Mouse (Mus musculus): ENCODE results near the gene Foxn1.

Gene Foxn1

DNA sequence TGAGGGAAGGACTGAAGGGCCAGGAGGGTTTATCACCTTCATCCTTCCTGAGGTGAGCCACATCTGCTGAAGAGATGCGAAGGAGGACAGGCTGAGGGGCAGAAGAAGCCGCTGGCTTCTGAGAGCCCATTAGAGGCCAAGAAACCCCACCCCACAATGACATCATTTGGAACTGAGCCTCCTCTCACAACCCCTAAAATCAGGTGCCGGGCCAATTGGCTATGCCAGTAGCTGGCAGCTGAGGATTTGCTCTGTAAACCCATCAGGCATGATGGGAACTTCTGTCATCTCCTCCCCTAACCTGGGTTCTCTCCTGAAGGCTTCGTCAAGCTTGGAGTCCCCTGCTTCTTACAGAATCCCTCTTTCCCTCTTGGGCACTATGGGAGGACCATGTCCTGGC, 6.0 kb downstream of the Foxn1 start:
- CTCF ChIA-PET, result interaction anchor here in 3 of 4 experiments (1.0 to 2.0 kb wide), 4 partner anchors 17 to 22 kb away, joined by 3 to 9 read pairs (median 4); no protein-coding TSS in a partner anchor

DNA sequence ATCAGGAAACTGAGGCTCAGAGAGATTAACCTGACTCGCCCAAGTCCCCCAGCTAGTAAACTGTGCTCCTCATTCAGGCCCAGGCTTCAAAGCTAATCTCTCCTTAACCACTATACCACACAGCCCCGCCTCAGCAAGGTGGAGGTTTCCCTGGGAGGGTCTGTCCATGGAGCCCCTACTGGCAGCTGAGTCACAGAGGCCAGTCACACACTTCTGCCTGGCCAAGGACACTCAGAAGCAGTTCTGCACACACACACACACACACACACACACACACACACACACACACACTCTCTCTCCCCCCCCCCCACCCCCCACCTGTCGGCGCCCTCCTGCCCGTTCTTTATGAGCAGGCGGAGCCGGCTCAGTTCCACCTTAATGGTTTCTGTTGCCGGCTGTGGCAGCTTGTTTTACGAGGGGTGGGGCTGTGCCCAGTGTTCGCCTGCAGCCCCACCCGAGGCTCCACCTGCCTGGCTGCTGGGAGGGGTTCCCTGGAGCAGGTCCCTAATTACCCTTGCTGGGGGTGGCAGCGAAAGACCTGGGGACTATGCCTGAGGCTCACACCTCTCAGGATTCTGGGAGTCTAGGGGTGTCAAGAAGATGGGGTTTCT, 8.7 kb downstream of the Foxn1 start:
- POLR2A ChIA-PET, result interaction anchor here in 2 of 4 experiments (0.5 to 3.2 kb wide), 7 partner anchors 11 to 318 kb away, joined by 3 to 19 read pairs (median 3); no protein-coding TSS in a partner anchor
- CTCF ChIA-PET, result interaction anchor here in 3 of 4 experiments (0.6 to 1.6 kb wide), 7 partner anchors 17 to 850 kb away, joined by 3 to 10 read pairs (median 4); partner anchors contain the start of gene Vtn (in 1 of the 3)

More for the DNA sequence above, 6.0 kb downstream of the Foxn1 start:
- POLR2A ChIA-PET, result interaction anchor here in 2 of 4 experiments (0.7 to 1.2 kb wide), 3 partner anchors 17 to 79 kb away, joined by 3 to 4 read pairs (median 3); no protein-coding TSS in a partner anchor

DNA sequence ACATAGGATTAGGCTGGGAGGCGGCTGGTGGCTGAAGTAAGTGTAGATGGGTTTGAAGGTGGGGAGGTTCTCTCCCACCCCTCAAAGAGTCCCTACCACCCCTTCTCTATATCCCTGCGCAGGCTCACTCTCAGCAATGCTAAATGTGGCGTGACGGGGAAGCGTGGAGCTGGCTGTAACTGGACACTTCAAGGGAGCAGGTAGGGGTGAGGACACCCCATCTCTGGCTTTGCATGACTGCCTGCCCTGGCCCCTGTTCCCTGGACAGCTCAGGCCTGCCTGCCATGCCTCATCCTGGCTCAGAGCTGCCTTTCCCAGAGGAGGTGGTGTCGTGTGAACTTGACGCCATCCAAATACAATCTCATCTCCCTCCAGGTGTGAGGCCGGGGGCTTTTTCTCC, 12.2 kb downstream of the Foxn1 start:
- CTCF ChIA-PET, result interaction anchor here in 3 of 4 experiments (1.0 to 2.1 kb wide), 7 partner anchors 11 to 80 kb away, joined by 3 to 8 read pairs (median 3); no protein-coding TSS in a partner anchor

DNA sequence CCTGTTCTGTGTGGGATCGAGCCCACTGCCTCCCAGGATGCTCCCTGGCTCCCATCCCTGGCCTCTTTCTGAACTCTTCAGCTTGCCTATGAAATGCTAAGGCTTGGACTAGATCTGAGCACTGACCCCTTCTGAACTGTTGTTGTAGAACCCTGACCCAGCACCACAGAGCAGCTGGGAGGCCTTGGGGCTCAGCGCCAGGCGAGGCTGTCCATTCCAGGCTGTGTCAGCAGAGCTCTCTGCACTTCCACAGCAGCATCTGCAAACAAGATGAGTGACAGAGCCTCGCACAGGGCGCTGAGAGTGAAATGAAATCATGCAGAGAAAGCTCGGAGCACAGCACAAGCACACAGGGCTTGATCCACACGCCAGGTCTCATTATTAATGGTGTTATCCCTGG, 13.7 kb downstream of the Foxn1 start:
- POLR2A ChIA-PET, result interaction anchor here in 2 of 4 experiments (1.0 to 3.4 kb wide), 8 partner anchors 9 to 178 kb away, joined by 3 to 10 read pairs (median 4); partner anchors contain the start of gene Tmem97 (in 1 of the 2)
- CTCF ChIA-PET, result interaction anchor here in 2 of 4 experiments (1.0 to 1.4 kb wide), 8 partner anchors 12 to 27 kb away, joined by 3 to 5 read pairs (median 4); no protein-coding TSS in a partner anchor

More for the DNA sequence above, 12.2 kb downstream of the Foxn1 start:
- POLR2A ChIA-PET, result interaction anchor here in 2 of 4 experiments (0.8 to 3.4 kb wide), 6 partner anchors 8 to 26 kb away, joined by 3 to 24 read pairs (median 8); partner anchors contain the start of gene Foxn1 (in 1 of the 2)

DNA sequence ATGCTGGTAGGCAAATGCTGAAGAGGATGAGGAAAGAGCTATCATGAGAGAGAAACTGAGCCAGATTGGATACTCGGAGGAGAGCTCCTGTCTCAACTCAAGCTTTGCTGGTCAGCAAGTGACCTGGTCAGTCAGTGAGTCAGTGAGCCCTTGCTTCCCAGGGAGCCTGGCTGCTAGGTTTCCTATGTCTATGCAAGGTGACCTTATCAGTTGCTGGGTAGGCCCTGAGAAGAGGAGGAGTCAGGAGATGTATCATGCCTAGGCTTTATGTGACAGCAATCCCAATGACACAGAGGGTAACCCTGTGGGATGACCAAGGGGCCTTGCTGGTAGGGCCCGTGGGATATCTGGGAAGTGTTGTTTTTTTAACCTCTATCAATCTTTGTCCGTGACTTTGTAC, 14.2 kb downstream of the Foxn1 start:
- POLR2A ChIA-PET, result interaction anchor here in 2 of 4 experiments (1.0 to 3.4 kb wide), 9 partner anchors 9 to 178 kb away, joined by 3 to 10 read pairs (median 6); partner anchors contain the start of gene Tmem97 (in 1 of the 2)
- CTCF ChIA-PET, result interaction anchor here in 3 of 4 experiments (0.6 to 4.8 kb wide), 8 partner anchors 11 to 27 kb away, joined by 3 to 21 read pairs (median 4); no protein-coding TSS in a partner anchor

DNA sequence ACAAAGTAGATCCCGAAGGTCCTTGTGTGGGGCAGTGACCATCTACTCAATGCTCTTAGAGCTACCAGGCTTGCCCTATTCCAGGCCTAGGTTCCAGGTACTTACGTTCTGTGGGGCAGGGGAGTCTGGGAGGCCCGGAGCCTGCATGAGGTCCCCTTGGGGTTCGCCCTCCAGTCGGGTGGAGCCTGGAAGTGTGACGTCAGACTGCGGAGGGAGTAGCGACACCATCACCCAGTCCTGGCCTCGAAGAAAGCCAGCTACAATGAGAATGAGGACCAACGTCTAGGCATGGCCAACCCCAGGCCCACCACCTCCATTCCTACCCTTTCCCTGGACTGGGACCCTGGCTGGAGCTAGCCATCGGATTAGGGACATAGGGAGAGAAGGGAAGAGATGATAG, 14.6 kb downstream of the Foxn1 start:
- ChIA-PET CTCF (interaction anchor here in 3 of 4 experiments (0.6 to 4.8 kb wide), 8 partner anchors 11 to 28 kb away, joined by 3 to 21 read pairs (median 4); no protein-coding TSS in a partner anchor), POLR2A (interaction anchor here in 2 of 4 experiments (1.0 to 3.4 kb wide), 9 partner anchors 8 to 49 kb away, joined by 3 to 10 read pairs (median 6); no protein-coding TSS in a partner anchor)

DNA sequence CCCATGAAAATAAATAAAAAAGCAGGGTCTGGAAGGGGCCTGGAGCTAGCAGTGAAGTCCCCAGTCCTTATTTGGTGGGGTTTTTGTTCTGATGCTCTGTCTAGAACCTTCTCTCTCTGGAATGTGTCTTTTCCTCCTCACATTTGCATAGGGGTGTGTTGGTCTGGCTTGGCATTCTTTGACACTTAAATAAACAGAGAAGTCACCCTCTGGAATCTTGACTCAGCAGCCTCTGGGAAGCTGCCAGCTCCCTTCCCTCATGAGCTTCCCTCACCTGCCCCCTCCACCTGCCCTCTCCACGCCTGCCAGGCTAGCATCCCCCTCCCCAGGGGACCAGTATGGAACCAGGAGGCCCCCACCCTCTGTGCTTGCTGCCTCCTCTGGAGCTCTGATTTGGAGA, 16.0 kb downstream of the Foxn1 start:
- POLR2A ChIA-PET, result interaction anchor here in 3 of 4 experiments (0.6 to 3.2 kb wide), 23 partner anchors 10 to 586 kb away, joined by 3 to 19 read pairs (median 4); partner anchors contain the start of genes Pigs (in 2 of the 3), Slc13a2 (in 1 of the 3) and Slc46a1 (in 1 of the 3)
- CTCF ChIA-PET, result interaction anchor here (0.6 to 4.8 kb wide), 17 partner anchors 10 to 85 kb away, joined by 3 to 22 read pairs (median 8); no protein-coding TSS in a partner anchor

DNA sequence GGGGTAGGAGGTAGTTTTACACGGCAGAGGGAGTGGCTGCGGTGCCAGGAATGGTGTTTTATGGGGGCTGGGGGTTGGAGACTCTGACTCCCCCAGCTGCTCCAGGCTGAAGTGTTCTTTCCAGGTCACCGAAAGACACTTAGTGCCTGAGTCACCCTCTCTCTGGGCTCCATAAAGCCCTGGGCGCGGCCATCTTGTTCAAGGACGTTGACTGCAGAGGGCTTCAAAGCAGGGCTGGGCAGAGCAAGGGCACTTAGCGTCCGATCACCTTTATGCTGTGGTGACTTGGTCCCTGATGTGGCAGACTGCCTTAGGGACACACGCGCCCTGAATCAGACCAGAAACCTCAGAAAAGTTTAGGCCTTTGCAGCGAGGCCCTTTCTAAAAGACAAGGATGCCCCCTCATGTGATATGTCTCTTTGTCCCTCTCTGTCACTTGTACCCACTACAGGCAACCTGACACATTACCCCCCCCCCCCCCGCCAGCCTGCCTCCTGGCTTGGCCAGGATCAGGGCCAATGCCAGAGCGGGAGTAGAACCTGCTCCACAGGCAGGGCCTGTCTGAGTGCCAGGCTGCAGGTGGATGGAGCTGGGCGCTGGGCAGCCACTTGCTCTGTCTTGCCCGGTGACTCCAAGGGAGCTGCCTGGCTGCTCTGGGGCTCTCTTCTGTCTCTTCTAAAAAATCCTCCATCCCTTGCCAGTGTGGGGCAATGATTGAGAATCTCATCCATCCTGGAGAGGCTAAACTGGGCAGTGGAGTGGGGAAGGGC, 18.7 kb downstream of the Foxn1 start:
- POLR2A ChIA-PET, result interaction anchor here (0.8 to 4.8 kb wide), 8 partner anchors 9 to 55 kb away, joined by 3 to 38 read pairs (median 3); partner anchors contain the start of gene Slc13a2 (in 1 of the 4)
- CTCF ChIA-PET, result interaction anchor here in 3 of 4 experiments (0.6 to 10.7 kb wide), 10 partner anchors 9 to 1361 kb away, joined by 3 to 245 read pairs (median 6); no protein-coding TSS in a partner anchor

DNA sequence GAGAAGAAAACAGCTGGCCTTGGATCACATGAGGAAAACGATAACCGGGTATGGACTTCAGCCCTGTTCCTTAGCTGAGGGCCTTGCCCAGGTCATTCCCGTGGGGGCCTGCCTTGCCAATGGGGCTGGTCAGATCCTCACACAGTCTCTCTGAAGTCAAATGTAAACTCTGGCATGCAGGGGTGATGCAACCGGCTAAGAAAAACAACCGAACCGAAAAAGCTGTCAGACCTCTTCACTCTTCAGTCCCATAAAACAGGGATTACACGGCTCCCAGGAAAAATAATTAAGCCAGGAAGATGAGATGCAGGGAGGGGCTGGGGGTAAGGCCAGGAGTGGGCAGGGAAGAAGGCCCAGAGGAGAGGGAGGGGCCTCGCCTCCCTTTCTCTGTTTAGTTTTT, 22.3 kb downstream of the Foxn1 start:
- CTCF ChIA-PET, result interaction anchor here (0.5 to 10.7 kb wide), 10 partner anchors 23 to 196 kb away, joined by 3 to 245 read pairs (median 4); no protein-coding TSS in a partner anchor
- POLR2A ChIA-PET, result interaction anchor here in 2 of 4 experiments (1.1 to 1.7 kb wide), 6 partner anchors 22 to 479 kb away, joined by 3 to 7 read pairs (median 4); partner anchors contain the start of genes Foxn1 (in 1 of the 2) and Slc13a2 (in 1 of the 2)

DNA sequence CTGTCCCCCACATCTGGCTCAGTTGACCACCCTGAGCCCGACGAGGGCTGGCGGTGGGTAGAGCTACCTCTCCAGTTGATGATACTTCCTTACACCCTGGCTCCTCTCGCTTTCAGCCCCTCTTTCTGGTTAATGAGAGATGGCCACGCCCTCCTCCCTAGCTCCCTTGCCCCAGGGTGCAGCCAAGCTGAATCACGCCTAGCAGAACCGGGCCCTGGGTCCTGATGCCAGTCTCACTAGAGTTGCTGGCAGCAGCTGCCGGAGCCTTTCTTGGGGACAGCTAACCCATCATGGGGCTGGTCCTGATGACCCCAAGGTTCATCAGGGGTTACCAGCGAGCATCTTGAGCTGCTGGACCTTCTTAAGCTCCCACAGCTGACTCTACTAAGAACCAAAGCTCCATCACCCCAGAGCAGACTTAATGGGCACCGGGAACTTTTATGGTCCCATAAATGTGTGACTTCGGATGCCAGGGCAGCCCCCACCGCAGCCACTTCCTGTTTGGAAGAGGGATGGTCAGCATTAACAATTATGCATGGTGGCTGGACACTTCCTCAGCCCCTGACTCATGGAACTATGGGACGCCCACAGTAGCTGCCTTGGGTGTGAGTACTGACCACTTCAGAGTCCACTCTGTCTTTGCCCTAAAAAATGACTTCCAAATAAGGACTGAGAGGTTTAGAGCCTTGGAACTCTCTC, 22.9 kb downstream of the Foxn1 start:
- CTCF ChIA-PET, result interaction anchor here (0.5 to 11.7 kb wide), 11 partner anchors 11 to 96 kb away, joined by 3 to 380 read pairs (median 4); no protein-coding TSS in a partner anchor
- POLR2A ChIA-PET, result interaction anchor here in 2 of 4 experiments (0.6 to 1.7 kb wide), 8 partner anchors 8 to 59 kb away, joined by 3 to 7 read pairs (median 3); partner anchors contain the start of genes Foxn1 (in 1 of the 2) and Slc13a2 (in 1 of the 2)

DNA sequence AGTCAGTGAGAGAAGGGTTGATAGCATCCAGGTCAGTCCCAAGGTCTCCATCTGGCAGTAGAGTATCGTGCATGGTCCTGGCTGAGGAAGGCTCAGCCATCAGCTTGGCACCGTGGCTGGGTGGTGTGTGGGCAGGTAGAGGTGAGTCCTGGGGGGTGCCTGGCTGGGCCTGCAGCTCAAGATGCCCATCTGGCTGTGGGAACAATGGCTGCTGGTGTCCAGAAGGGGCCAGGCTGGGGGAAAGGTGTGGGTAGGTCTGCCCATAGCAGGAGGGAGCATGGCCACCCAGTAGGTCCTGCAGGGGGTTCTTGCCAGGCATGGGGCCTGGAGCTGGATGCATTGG, 25.6 kb downstream of the Foxn1 start:
- ChIA-PET POLR2A (interaction anchor here in 3 of 4 experiments (0.5 to 4.5 kb wide), 39 partner anchors 8 to 266 kb away, joined by 3 to 78 read pairs (median 4); partner anchors contain the start of genes Ift20 (in 2 of the 3), Slc13a2 (in 2 of the 3), Tnfaip1 (in 2 of the 3) and Fam222b (in 1 of the 3)), CTCF (interaction anchor here (0.5 to 11.7 kb wide), 57 partner anchors 8 to 155 kb away, joined by 3 to 380 read pairs (median 5); partner anchors contain the start of genes Slc46a1 (in 2 of the 4), Aldoc (in 1 of the 4), Foxn1 (in 1 of the 4) and Pigs (in 1 of the 4))

DNA sequence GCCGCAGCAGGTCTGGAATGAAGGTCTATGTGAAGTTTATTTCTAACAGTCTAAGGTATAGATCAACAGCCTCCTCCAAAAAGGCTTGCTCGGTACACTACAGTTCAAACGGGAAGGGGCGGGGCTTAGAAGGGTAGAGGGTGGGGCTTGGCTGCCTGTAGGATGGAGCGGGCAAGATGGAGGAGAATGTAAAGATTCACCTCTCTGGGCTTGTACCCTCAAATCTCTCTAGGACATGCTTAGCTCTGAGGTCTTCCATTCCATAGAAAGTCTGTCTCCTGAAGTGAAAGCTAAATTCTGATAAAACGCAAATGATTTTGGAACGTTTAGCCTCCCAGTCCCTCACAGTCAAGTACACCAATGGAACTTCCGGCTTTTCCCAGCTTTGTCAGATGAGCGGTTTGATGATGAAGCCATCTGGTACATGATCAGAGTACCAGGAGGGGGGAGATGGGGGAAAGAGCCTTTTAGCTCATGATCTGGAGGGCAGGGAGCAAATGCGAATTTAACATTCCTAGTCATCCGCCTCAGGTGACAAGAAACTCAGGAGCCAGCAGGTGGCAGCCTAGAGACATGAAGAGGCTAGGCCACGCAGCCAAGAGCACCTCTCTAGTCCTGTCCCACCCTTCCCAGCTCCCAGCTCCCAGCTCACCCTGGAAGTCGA, 26.1 kb downstream of the Foxn1 start:
- CTCF ChIA-PET, result interaction anchor here (0.5 to 11.7 kb wide), 62 partner anchors 9 to 156 kb away, joined by 3 to 380 read pairs (median 4); partner anchors contain the start of genes Slc46a1 (in 2 of the 4), Aldoc (in 1 of the 4), Foxn1 (in 1 of the 4) and Pigs (in 1 of the 4)
- POLR2A ChIA-PET, result interaction anchor here in 3 of 4 experiments (0.5 to 4.5 kb wide), 41 partner anchors 8 to 266 kb away, joined by 3 to 78 read pairs (median 4); partner anchors contain the start of genes Ift20 (in 2 of the 3), Slc13a2 (in 2 of the 3), Tnfaip1 (in 2 of the 3) and Fam222b (in 1 of the 3)

DNA sequence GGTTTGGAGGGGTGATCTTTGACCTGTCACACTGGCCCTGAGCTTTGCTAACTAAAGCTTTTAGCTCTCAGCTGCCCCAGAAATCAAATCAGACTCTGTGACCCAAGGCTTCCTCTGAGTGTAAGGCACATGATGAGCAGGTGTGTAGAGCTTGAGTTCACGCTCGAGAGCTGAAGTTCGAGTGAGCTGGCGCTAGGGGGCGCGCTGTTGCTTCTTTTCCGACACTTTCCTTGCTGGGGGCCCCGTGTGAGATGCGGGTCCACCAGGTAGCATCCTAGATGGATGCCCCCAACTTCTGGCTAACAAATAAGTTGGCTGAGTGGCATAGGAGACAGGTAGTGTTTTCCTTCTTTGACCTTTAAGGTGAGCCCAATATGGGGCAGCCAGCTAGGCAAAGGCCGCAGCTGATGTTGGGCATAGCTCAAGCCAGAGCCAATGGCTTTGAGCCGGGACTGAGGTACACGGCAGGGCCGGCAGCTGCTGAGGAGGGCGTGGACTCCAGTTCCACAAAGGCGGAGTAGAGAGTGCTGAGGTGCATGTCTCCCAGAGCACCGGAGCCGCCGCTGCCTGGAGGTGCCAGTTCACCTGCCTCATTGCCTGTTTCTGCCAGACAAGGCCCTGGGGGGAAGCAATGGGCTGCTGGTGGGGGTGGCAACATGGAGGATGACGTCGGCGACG, 27.9 kb downstream of the Foxn1 start:
- POLR2A ChIA-PET, result interaction anchor here (0.5 to 4.5 kb wide), 57 partner anchors 8 to 452 kb away, joined by 3 to 78 read pairs (median 4); partner anchors contain the start of genes Slc46a1 (in 2 of the 4), Aldoc (in 1 of the 4), Foxn1 (in 1 of the 4) and Ift20 (in 1 of the 4)
- CTCF ChIA-PET, result interaction anchor here (0.5 to 11.7 kb wide), 93 partner anchors 8 to 838 kb away, joined by 3 to 380 read pairs (median 4); partner anchors contain the start of genes Pigs (in 3 of the 4), Sarm1 (in 3 of the 4), Slc13a2 (in 3 of the 4) and Slc46a1 (in 2 of the 4)

DNA sequence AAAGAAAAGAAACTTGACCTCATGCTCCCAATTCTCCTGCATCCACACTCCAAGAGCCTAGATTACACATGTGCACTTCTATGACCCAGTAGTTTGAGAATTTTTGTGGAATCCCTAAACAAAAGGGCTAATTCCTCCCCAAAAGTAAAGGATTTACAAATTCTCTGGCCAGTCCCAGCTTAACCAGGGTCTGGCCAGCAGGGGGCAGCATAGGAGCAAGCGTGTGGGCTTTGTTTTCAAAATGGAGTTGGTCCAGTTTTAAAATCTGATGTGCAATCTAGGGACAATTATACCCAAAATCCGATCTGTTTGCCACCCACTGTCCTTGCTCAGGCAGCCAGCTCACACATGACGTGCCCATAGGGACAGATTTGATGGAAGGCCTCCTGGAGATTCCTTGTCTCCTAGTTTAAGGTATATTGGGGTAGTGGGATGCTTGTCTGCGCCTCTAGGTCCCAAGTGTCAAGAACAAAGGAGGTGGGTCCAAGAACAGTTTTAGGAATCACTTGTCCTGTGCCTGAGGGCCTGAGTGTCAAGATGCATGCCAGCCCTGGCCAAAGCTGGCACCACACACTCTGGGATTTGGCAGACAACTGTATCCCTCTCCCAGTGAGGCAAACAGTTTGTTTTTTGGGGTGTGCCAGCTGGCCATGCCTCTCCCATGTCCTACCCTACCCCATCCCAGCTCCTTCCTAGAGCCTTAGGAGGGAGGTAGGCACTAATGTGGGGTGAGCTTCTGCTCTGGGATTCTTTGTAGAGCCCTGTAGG, 30.7 kb downstream of the Foxn1 start:
- ChIA-PET POLR2A (interaction anchor here in 3 of 4 experiments (0.6 to 2.3 kb wide), 27 partner anchors 9 to 449 kb away, joined by 3 to 11 read pairs (median 3); partner anchors contain the start of genes Slc46a1 (in 2 of the 3), Pigs (in 1 of the 3), Poldip2 (in 1 of the 3) and Rpl23a (in 1 of the 3)), CTCF (interaction anchor here (0.5 to 11.7 kb wide), 55 partner anchors 8 to 601 kb away, joined by 3 to 380 read pairs (median 3); partner anchors contain the start of genes Slc13a2 (in 2 of the 4), Pigs (in 1 of the 4) and Slc46a1 (in 1 of the 4))

Data from embryonic stem cell, embryonic (primary cell).